Comparison of ENCODE assay signal across 8 mouse cellular contexts in genomic region chr15:79946022-79946421, GRCm38 (mm10). TPM values are rescaled to one million over a fixed set of nuclear protein-coding genes. Genes with fewer than 3 reads are reported as not detected.
DNase-seq lines count a peak whose midpoint lies in the region; ATAC-seq lines count a peak whose summit lies in the region.

No protein-coding gene starts in this region.

- H3K9ac ChIP-seq in hindbrain, embryonic 13.5 days = no peak overlapping the region

- no peak overlapping the region for H3K4me3 ChIP-seq in hindbrain, embryonic 13.5 days

- no peaks in the 10 kb centered on the region for H3K36me3 ChIP-seq in hindbrain, embryonic 13.5 days

- no peak overlapping the region for H3K27ac ChIP-seq in hindbrain, embryonic 13.5 days

- no peaks in the 10 kb centered on the region for H3K9me3 ChIP-seq in hindbrain, embryonic 13.5 days

- WGBS in hindbrain, embryonic 13.5 days = 9% methylated on average over 4 of the region's 4 CpGs

- H3K27me3 ChIP-seq in hindbrain, embryonic 13.5 days = 0 out of 2 replicates have a peak, but pooled peaks cover 3% of the 10 kb centered on the region

- ATAC-seq in hindbrain, embryonic 13.5 days (ENCODE audit: low FRiP score) = peak; percentile 76

- peak; percentile 79 for DNase-seq in MEL-GATA-1-ER (ENCODE audit: extremely low read depth, low read depth)
- peak; percentile 77 for DNase-seq in cerebellum, adult 9-11 months
- peak; percentile 69 to 87 for DNase-seq in frontal cortex, postnatal 10 days (ENCODE audit: low spot score in 2 of 2)
- peak; percentile 85 to 90 for DNase-seq in layer of hippocampus, postnatal 14 days (ENCODE audit: low spot score in 2 of 2)
- peak; percentile 94 for DNase-seq in lung, postnatal 10 days
- DNase-seq in retina, adult 2 months (ENCODE audit: low read depth, low spot score) = peak; percentile 75
- peak; percentile 87 for DNase-seq in thymus, postnatal 25 days

- no peak overlapping the region for H3K4me2 ChIP-seq in hindbrain, embryonic 13.5 days

- H3K4me1 ChIP-seq in hindbrain, embryonic 13.5 days (replicated peaks) = peaks cover 18% of the 10 kb centered on the region

RNA-seq across cellular contexts. Expression of gene Cbx7, which starts 24.9 kb away (rescaled TPM):
- polyA plus RNA-seq in hindbrain, embryonic 13.5 days (2015; fragmentation: Nextera tagmentation; extraction: Ambion mirVana) = 3.6 and 3.7 TPM in 2 replicates
- total RNA-seq in layer of hippocampus, postnatal 14 days (2021) = 10 to 100 TPM; 12.8 to 15.1 TPM

RNA-seq across cellular contexts. Expression of gene Apobec3, which starts 54.6 kb away (rescaled TPM):
- 4.5 and 4.7 TPM in 2 replicates for polyA plus RNA-seq in hindbrain, embryonic 13.5 days (2015; fragmentation: Nextera tagmentation; extraction: Ambion mirVana)
- total RNA-seq in layer of hippocampus, postnatal 14 days (2021) = 1 to 10 TPM; 6.1 to 6.4 TPM
